Mouse (Mus musculus): ENCODE data around the gene Otud7b. TPM values are rescaled to one million over a fixed set of nuclear protein-coding genes. Genes with fewer than 3 reads are reported as not detected.
A peak's percentile ranks its signal among the peaks of the same experiment; 100 is the strongest.
"Not testable (repeated sequence)": the region's sequence is repeated elsewhere in the genome, so short reads cannot be mapped to it uniquely, and the experiment has no call there.

The Otud7b gene
- polyA plus RNA-seq, 1 experiment from 2014 or later, result 13.9 TPM

GRCm38 (mm10) chr3:96198181-96198580, 93.9 kb downstream of the Otud7b start:
- Histone ChIP-seq H3K4me2 (replicated peaks; ENCODE audit: low read depth, low read length) (peak overlapping the region; percentile 98), H3K4me3 (ENCODE audit: low read depth, low read length) (peak overlapping the region; percentile 52), H3K9ac (replicated peaks; ENCODE audit: low read depth, low read length) (no peak overlapping the region), H3K36me3 (ENCODE audit: control insufficient read depth, insufficient read depth, low read length) (no peaks in the 10 kb centered on the region; the same call in 1 of the 2 replicates), H3K9me3 (ENCODE audit: control insufficient read depth, low read depth, low read length) (no peaks in the 10 kb centered on the region), H3K27me3 (ENCODE audit: control insufficient read depth, insufficient read depth, low read length) (no peaks in the 10 kb centered on the region), H3K4me1 (ENCODE audit: control insufficient read depth, insufficient read depth, low read length) (peaks cover 4% of the 10 kb centered on the region; the same call in 1 of the 2 replicates), H3K27ac (ENCODE audit: low read length) (no peak overlapping the region)
- WGBS, result 7% methylated on average over 6 of the region's 6 CpGs
- peak; percentile 56; the same call in 1 of the 2 replicates for ATAC-seq (ENCODE audit: insufficient number of reproducible peaks, insufficient read depth, low FRiP score, low read depth)

GRCm38 (mm10) chr3:96198601-96199251, 94.4 kb downstream of the Otud7b start:
- H3K4me2 ChIP-seq (replicated peaks; ENCODE audit: low read depth, low read length); H3K27me3 ChIP-seq (ENCODE audit: control insufficient read depth, insufficient read depth, low read length); ATAC-seq (ENCODE audit: insufficient number of reproducible peaks, insufficient read depth, low FRiP score, low read depth); H3K9ac ChIP-seq (replicated peaks; ENCODE audit: low read depth, low read length); H3K4me1 ChIP-seq (ENCODE audit: control insufficient read depth, insufficient read depth, low read length); H3K4me3 ChIP-seq (ENCODE audit: low read depth, low read length); H3K36me3 ChIP-seq (ENCODE audit: control insufficient read depth, insufficient read depth, low read length); H3K27ac ChIP-seq (ENCODE audit: low read length); H3K9me3 ChIP-seq (ENCODE audit: control insufficient read depth, low read depth, low read length): not testable (repeated sequence)
- 30% methylated on average over 6 of the region's 8 CpGs for WGBS

GRCm38 (mm10) chr3:96199731-96200130, 95.4 kb downstream of the Otud7b start:
- no peak overlapping the region for H3K4me2 ChIP-seq (replicated peaks; ENCODE audit: low read depth, low read length)
- no peaks in the 10 kb centered on the region for H3K9me3 ChIP-seq (ENCODE audit: control insufficient read depth, low read depth, low read length)
- no peak overlapping the region for H3K4me3 ChIP-seq (ENCODE audit: low read depth, low read length)
- no peak overlapping the region for H3K9ac ChIP-seq (replicated peaks; ENCODE audit: low read depth, low read length)
- WGBS, result 39% methylated on average over 2 of the region's 2 CpGs
- H3K4me1 ChIP-seq (ENCODE audit: control insufficient read depth, insufficient read depth, low read length), result peaks cover 4% of the 10 kb centered on the region; the same call in 1 of the 2 replicates
- no peak for ATAC-seq (ENCODE audit: insufficient number of reproducible peaks, insufficient read depth, low FRiP score, low read depth)
- H3K27ac ChIP-seq (ENCODE audit: low read length), result no peak overlapping the region
- no peaks in the 10 kb centered on the region; the same call in 1 of the 2 replicates for H3K36me3 ChIP-seq (ENCODE audit: control insufficient read depth, insufficient read depth, low read length)
- no peaks in the 10 kb centered on the region for H3K27me3 ChIP-seq (ENCODE audit: control insufficient read depth, insufficient read depth, low read length)

- Histone ChIP-seq H3K4me3 (ENCODE audit: low read depth, low read length) (no peak overlapping the region), H3K27ac (ENCODE audit: low read length) (no peak overlapping the region), H3K9me3 (ENCODE audit: control insufficient read depth, low read depth, low read length) (no peaks in the 10 kb centered on the region), H3K4me2 (replicated peaks; ENCODE audit: low read depth, low read length) (no peak overlapping the region), H3K36me3 (ENCODE audit: control insufficient read depth, insufficient read depth, low read length) (no peaks in the 10 kb centered on the region), H3K9ac (replicated peaks; ENCODE audit: low read depth, low read length) (no peak overlapping the region), H3K27me3 (ENCODE audit: control insufficient read depth, insufficient read depth, low read length) (no peaks in the 10 kb centered on the region), H3K4me1 (ENCODE audit: control insufficient read depth, insufficient read depth, low read length) (no peaks in the 10 kb centered on the region)
- 74% methylated on average over 3 of the region's 3 CpGs for WGBS
- ATAC-seq (ENCODE audit: insufficient number of reproducible peaks, insufficient read depth, low FRiP score, low read depth), result no peak
Observed at GRCm38 (mm10) chr3:96207819-96208218, 103.5 kb downstream of the Otud7b start.

GRCm38 (mm10) chr3:96209242-96209641, 104.9 kb downstream of the Otud7b start:
- no peak overlapping the region for H3K9ac ChIP-seq (replicated peaks; ENCODE audit: low read depth, low read length)
- WGBS, result 27% methylated on average over 15 of the region's 15 CpGs
- no peak for ATAC-seq (ENCODE audit: insufficient number of reproducible peaks, insufficient read depth, low FRiP score, low read depth)

More at GRCm38 (mm10) chr3:96209242-96209641, 104.9 kb downstream of the Otud7b start:
- Histone ChIP-seq H3K4me1 (ENCODE audit: control insufficient read depth, insufficient read depth, low read length) (no peaks in the 10 kb centered on the region), H3K27me3 (ENCODE audit: control insufficient read depth, insufficient read depth, low read length) (no peaks in the 10 kb centered on the region), H3K9me3 (ENCODE audit: control insufficient read depth, low read depth, low read length) (no peaks in the 10 kb centered on the region), H3K4me3 (ENCODE audit: low read depth, low read length) (no peak overlapping the region), H3K27ac (ENCODE audit: low read length) (no peak overlapping the region), H3K4me2 (replicated peaks; ENCODE audit: low read depth, low read length) (no peak overlapping the region), H3K36me3 (ENCODE audit: control insufficient read depth, insufficient read depth, low read length) (no peaks in the 10 kb centered on the region)

Other genes with a start within 250 kb of the Otud7b start
- gene Prpf3, start 248.6 kb upstream of the Otud7b start, polyA plus RNA-seq (2014; fragmentation: Nextera tagmentation; extraction: Ambion mirVana), result 54.2 and 55.5 TPM in 2 replicates
- gene Mrps21, start 233.0 kb upstream of the Otud7b start, polyA plus RNA-seq (2014; fragmentation: Nextera tagmentation; extraction: Ambion mirVana), result 339 and 352 TPM in 2 replicates
- 5.3 and 5.6 TPM in 2 replicates for gene Ciart, start 222.3 kb upstream of the Otud7b start, polyA plus RNA-seq (2014; fragmentation: Nextera tagmentation; extraction: Ambion mirVana)
- 26.7 and 28.0 TPM in 2 replicates for gene BC028528, start 212.5 kb upstream of the Otud7b start, polyA plus RNA-seq (2014; fragmentation: Nextera tagmentation; extraction: Ambion mirVana)
- gene Aph1a, start 210.6 kb upstream of the Otud7b start, polyA plus RNA-seq (2014; fragmentation: Nextera tagmentation; extraction: Ambion mirVana), result 32.7 and 40.2 TPM in 2 replicates
- gene Car14, start 199.8 kb upstream of the Otud7b start, polyA plus RNA-seq (2014; fragmentation: Nextera tagmentation; extraction: Ambion mirVana), result 2.9 and 3.3 TPM in 2 replicates
- gene Anp32e, start 175.3 kb upstream of the Otud7b start, polyA plus RNA-seq (2014; fragmentation: Nextera tagmentation; extraction: Ambion mirVana), result 54.2 and 61.7 TPM in 2 replicates
- 31.3 and 36.3 TPM in 2 replicates for gene Plekho1, start 108.5 kb upstream of the Otud7b start, polyA plus RNA-seq (2014; fragmentation: Nextera tagmentation; extraction: Ambion mirVana)
- 22.5 and 26.8 TPM in 2 replicates for gene Vps45, start 46.1 kb upstream of the Otud7b start, polyA plus RNA-seq (2014; fragmentation: Nextera tagmentation; extraction: Ambion mirVana)
- gene Mtmr11, start 57.5 kb downstream of the Otud7b start, polyA plus RNA-seq (2014; fragmentation: Nextera tagmentation; extraction: Ambion mirVana), result 20.8 and 24.6 TPM in 2 replicates
- gene Sf3b4, start 67.8 kb downstream of the Otud7b start, polyA plus RNA-seq (2014; fragmentation: Nextera tagmentation; extraction: Ambion mirVana), result 161 and 166 TPM in 2 replicates
- 5.7 and 6.5 TPM in 2 replicates for gene Sv2a, start 76.6 kb downstream of the Otud7b start, polyA plus RNA-seq (2014; fragmentation: Nextera tagmentation; extraction: Ambion mirVana)
- 52.7 and 61.3 TPM in 2 replicates for gene Bola1, start 115.2 kb downstream of the Otud7b start, polyA plus RNA-seq (2014; fragmentation: Nextera tagmentation; extraction: Ambion mirVana)
- gene Hist2h2ab, start 115.3 kb downstream of the Otud7b start, polyA plus RNA-seq (2014; fragmentation: Nextera tagmentation; extraction: Ambion mirVana), result 1.6 and 2.6 TPM in 2 replicates
- gene Hist2h2ac, start 116.4 kb downstream of the Otud7b start, polyA plus RNA-seq (2014; fragmentation: Nextera tagmentation; extraction: Ambion mirVana), result 7.6 and 8.8 TPM in 2 replicates
- gene Hist2h2be, start 116.6 kb downstream of the Otud7b start, polyA plus RNA-seq (2014; fragmentation: Nextera tagmentation; extraction: Ambion mirVana), result 9.7 and 9.8 TPM in 2 replicates
- gene Hist2h3c2, start 134.6 kb downstream of the Otud7b start, polyA plus RNA-seq (2014; fragmentation: Nextera tagmentation; extraction: Ambion mirVana), result 4.9 and 6.2 TPM in 2 replicates
- gene Hist2h2aa2, start 135.7 kb downstream of the Otud7b start, polyA plus RNA-seq (2014; fragmentation: Nextera tagmentation; extraction: Ambion mirVana), result 54.1 and 54.7 TPM in 2 replicates
- gene Hist2h2aa1, start 141.0 kb downstream of the Otud7b start, polyA plus RNA-seq (2014; fragmentation: Nextera tagmentation; extraction: Ambion mirVana), result 12.3 and 17.2 TPM in 2 replicates
- gene Hist2h3c1, start 142.2 kb downstream of the Otud7b start, polyA plus RNA-seq (2014; fragmentation: Nextera tagmentation; extraction: Ambion mirVana), result 1.4 and 3.0 TPM in 2 replicates
- 9.6 and 15.0 TPM in 2 replicates for gene Hist2h4, start 158.8 kb downstream of the Otud7b start, polyA plus RNA-seq (2014; fragmentation: Nextera tagmentation; extraction: Ambion mirVana)
- gene Hist2h3b, start 164.1 kb downstream of the Otud7b start, polyA plus RNA-seq (2014; fragmentation: Nextera tagmentation; extraction: Ambion mirVana), result 68.9 and 80.2 TPM in 2 replicates
- gene Hist2h2bb, start 165.2 kb downstream of the Otud7b start, polyA plus RNA-seq (2014; fragmentation: Nextera tagmentation; extraction: Ambion mirVana), result 20.5 and 23.7 TPM in 2 replicates
- gene Fcgr1, start 189.4 kb downstream of the Otud7b start, polyA plus RNA-seq (2014; fragmentation: Nextera tagmentation; extraction: Ambion mirVana), result 3.0 and 3.8 TPM in 2 replicates

Data from stomach, embryonic 14.5 days (tissue).